Mouse (Mus musculus): ENCODE measurements around the gene St7.

GRCm38 (mm10) chr6:17787810-17788209 is 95.1 kb downstream of the St7 start:
- TF ChIP-seq CTCF (IDR thresholded peaks at IDR 0.05; ENCODE audit: low read depth) (no peak), EP300 (IDR thresholded peaks at IDR 0.05; ENCODE audit: low read depth) (no peak)

Data from heart, postnatal 0 days (tissue).